Mouse (Mus musculus): ENCODE measurements around the gene Atp6v1f. TPM values are rescaled to one million over a fixed set of nuclear protein-coding genes. Genes with fewer than 3 reads are reported as not detected.
A peak's percentile ranks its signal among the peaks of the same experiment; 100 is the strongest.

Atp6v1f gene
- polyA plus RNA-seq, 1 experiment from 2014 or later, result 215 TPM

DNA sequence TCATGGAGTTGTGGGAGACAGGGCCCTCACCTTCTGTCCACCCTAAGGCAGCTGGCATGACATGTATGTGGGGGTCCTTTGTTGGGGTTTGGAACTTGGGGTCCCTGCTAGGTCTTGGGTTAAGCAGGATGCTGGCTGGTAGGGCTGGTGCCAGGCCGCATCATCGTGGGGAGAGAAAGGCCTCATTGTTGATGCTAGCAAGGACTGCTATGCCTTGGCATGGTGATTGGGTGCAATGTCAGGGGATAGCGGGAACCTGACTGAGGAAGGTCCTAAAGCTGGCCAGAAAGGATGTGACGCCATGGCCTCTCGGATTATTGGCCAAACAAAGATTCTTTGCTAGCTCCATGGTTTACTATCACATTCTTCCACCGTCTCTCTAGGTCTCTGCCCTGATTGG, 27.7 kb upstream of the Atp6v1f start:
- H3K27me3 ChIP-seq (ENCODE audit: control insufficient read depth, insufficient read depth, low read length), result peaks cover 2% of the 10 kb centered on the region; the same call in 1 of the 2 replicates
- H3K36me3 ChIP-seq (ENCODE audit: control insufficient read depth, insufficient read depth, low read length), result no peaks in the 10 kb centered on the region
- H3K4me2 ChIP-seq (replicated peaks; ENCODE audit: low read depth, low read length), result no peak overlapping the region
- no peaks in the 10 kb centered on the region for H3K9me3 ChIP-seq (ENCODE audit: control insufficient read depth, low read length)
- peaks cover 12% of the 10 kb centered on the region for H3K4me1 ChIP-seq (replicated peaks; ENCODE audit: control insufficient read depth, insufficient read depth, low read length)
- H3K9ac ChIP-seq (ENCODE audit: low read depth, low read length), result no peak overlapping the region
- DNase-seq (ENCODE audit: low spot score), result no peak
- ATAC-seq (ENCODE audit: low FRiP score), result no peak
- no peak overlapping the region for H3K4me3 ChIP-seq (ENCODE audit: low read depth, low read length)
- H3K27ac ChIP-seq (ENCODE audit: low read depth, low read length), result no peak overlapping the region
- 90% methylated on average over 6 of the region's 6 CpGs for WGBS

DNA sequence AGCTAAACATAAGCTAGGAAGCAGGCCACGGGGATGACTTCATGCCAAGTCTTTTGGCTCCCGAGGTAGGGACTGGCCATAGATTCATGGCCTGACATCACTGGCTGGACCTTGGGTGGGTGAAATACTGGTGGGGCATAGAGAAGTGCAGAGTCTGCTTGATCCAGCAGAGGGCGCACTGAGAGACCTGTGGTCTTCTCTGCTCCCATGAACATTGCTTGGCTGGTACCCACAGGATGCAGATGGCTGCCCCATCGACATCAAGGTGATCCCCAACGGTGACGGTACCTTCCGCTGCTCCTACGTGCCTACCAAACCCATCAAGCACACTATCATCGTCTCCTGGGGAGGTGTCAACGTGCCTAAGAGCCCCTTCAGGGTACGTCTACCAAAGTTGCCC, 22.7 kb upstream of the Atp6v1f start:
- Histone ChIP-seq H3K4me2 (replicated peaks; ENCODE audit: low read depth, low read length) (no peak overlapping the region), H3K27ac (ENCODE audit: low read depth, low read length) (no peak overlapping the region), H3K9me3 (ENCODE audit: control insufficient read depth, low read length) (no peaks in the 10 kb centered on the region), H3K36me3 (ENCODE audit: control insufficient read depth, insufficient read depth, low read length) (no peaks in the 10 kb centered on the region), H3K4me3 (ENCODE audit: low read depth, low read length) (no peak overlapping the region), H3K9ac (ENCODE audit: low read depth, low read length) (no peak overlapping the region), H3K27me3 (ENCODE audit: control insufficient read depth, insufficient read depth, low read length) (no peaks in the 10 kb centered on the region), H3K4me1 (replicated peaks; ENCODE audit: control insufficient read depth, insufficient read depth, low read length) (no peaks in the 10 kb centered on the region)
- WGBS, result 71% methylated on average over 11 of the region's 11 CpGs
- no peak for ATAC-seq (ENCODE audit: low FRiP score)
- peak; percentile 65 for DNase-seq (ENCODE audit: low spot score)

- Histone ChIP-seq H3K9me3 (ENCODE audit: control insufficient read depth, low read length) (no peaks in the 10 kb centered on the region), H3K4me2 (replicated peaks; ENCODE audit: low read depth, low read length) (no peak overlapping the region), H3K4me3 (ENCODE audit: low read depth, low read length) (no peak overlapping the region), H3K9ac (ENCODE audit: low read depth, low read length) (no peak overlapping the region), H3K36me3 (ENCODE audit: control insufficient read depth, insufficient read depth, low read length) (no peaks in the 10 kb centered on the region), H3K4me1 (replicated peaks; ENCODE audit: control insufficient read depth, insufficient read depth, low read length) (no peaks in the 10 kb centered on the region), H3K27ac (ENCODE audit: low read depth, low read length) (no peak overlapping the region), H3K27me3 (ENCODE audit: control insufficient read depth, insufficient read depth, low read length) (no peaks in the 10 kb centered on the region)
- ATAC-seq (ENCODE audit: low FRiP score) (no peak), DNase-seq (ENCODE audit: low spot score) (no peak)
- 95% methylated on average over 7 of the region's 7 CpGs for WGBS
Measured at GRCm38 (mm10) chr6:29445354-29445753, 22.2 kb upstream of the Atp6v1f start.

DNA sequence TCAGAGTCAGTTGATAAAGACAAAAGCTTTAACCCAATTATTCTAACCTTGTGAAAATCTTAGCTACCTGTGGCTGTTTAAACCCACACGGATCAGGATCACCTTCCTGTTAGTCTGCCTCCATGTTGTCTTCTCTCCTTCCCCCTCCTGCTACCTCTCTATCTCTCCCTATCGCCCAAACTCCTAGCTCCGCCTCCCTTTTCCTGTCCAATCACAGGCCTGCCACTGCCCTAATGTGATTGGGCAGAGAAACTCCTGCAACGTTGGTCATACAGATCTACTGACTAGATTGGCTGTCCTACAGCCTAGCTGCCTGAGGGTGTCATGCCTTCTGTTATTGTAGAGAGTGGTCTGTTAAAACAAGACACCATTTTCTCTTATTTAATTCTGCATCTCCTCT, 17.7 kb upstream of the Atp6v1f start:
- Histone ChIP-seq H3K27ac (ENCODE audit: low read depth, low read length) (no peak overlapping the region), H3K4me2 (replicated peaks; ENCODE audit: low read depth, low read length) (no peak overlapping the region), H3K27me3 (ENCODE audit: control insufficient read depth, insufficient read depth, low read length) (no peaks in the 10 kb centered on the region), H3K9ac (ENCODE audit: low read depth, low read length) (no peak overlapping the region), H3K4me3 (ENCODE audit: low read depth, low read length) (no peak overlapping the region), H3K4me1 (replicated peaks; ENCODE audit: control insufficient read depth, insufficient read depth, low read length) (no peaks in the 10 kb centered on the region), H3K9me3 (ENCODE audit: control insufficient read depth, low read length) (no peaks in the 10 kb centered on the region), H3K36me3 (ENCODE audit: control insufficient read depth, insufficient read depth, low read length) (no peaks in the 10 kb centered on the region)
- WGBS, result 33% methylated on average over 4 of the region's 4 CpGs
- no peak for ATAC-seq (ENCODE audit: low FRiP score)
- DNase-seq (ENCODE audit: low spot score), result no peak

DNA sequence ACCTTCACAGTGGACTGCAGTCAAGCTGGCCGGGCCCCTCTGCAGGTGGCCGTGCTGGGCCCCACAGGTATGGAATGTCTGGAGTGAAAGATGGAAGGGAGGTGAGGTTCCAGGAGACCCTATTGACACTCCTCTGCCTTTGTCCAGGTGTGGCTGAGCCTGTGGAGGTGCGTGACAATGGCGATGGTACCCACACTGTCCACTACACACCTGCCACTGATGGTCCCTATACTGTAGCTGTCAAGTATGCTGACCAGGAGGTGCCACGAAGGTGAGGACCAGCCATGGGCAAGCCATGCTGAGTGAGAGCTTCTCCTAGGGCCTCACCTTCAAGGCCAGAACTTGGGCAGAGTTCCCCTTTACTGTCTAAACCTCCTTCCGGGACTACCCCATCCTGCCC, 16.9 kb upstream of the Atp6v1f start:
- no peaks in the 10 kb centered on the region for H3K27me3 ChIP-seq (ENCODE audit: control insufficient read depth, insufficient read depth, low read length)
- H3K36me3 ChIP-seq (ENCODE audit: control insufficient read depth, insufficient read depth, low read length), result no peaks in the 10 kb centered on the region
- H3K27ac ChIP-seq (ENCODE audit: low read depth, low read length), result no peak overlapping the region
- 93% methylated on average over 6 of the region's 6 CpGs for WGBS
- H3K9me3 ChIP-seq (ENCODE audit: control insufficient read depth, low read length), result no peaks in the 10 kb centered on the region
- H3K4me1 ChIP-seq (replicated peaks; ENCODE audit: control insufficient read depth, insufficient read depth, low read length), result no peaks in the 10 kb centered on the region
- DNase-seq (ENCODE audit: low spot score) (no peak), ATAC-seq (ENCODE audit: low FRiP score) (no peak)
- H3K9ac ChIP-seq (ENCODE audit: low read depth, low read length), result no peak overlapping the region
- no peak overlapping the region for H3K4me2 ChIP-seq (replicated peaks; ENCODE audit: low read depth, low read length)
- H3K4me3 ChIP-seq (ENCODE audit: low read depth, low read length), result no peak overlapping the region

DNA sequence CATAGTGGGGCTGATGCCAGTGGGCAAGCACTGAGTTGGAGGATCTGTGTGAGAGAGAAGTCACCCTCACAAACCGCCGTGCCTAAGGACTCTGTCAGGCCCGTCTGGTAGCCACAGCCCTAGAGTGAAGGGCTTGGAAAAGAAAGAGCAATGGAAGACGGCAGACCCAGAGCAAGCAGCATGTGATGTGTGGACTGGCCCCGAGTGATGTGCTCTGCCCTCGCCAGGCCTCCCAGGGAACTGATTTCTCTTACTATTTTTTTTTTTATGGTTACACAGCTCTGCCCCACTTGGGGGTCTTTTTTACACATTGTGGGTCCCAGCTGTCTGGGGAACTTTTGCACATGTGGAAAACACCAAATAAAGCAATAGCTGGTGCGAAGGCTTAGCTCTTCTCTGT, 6.0 kb upstream of the Atp6v1f start:
- Histone ChIP-seq H3K4me3 (ENCODE audit: low read depth, low read length) (no peak overlapping the region), H3K27me3 (ENCODE audit: control insufficient read depth, insufficient read depth, low read length) (no peaks in the 10 kb centered on the region), H3K27ac (ENCODE audit: low read depth, low read length) (no peak overlapping the region), H3K9me3 (ENCODE audit: control insufficient read depth, low read length) (no peaks in the 10 kb centered on the region), H3K4me2 (replicated peaks; ENCODE audit: low read depth, low read length) (no peak overlapping the region), H3K9ac (ENCODE audit: low read depth, low read length) (no peak overlapping the region), H3K4me1 (replicated peaks; ENCODE audit: control insufficient read depth, insufficient read depth, low read length) (no peaks in the 10 kb centered on the region), H3K36me3 (ENCODE audit: control insufficient read depth, insufficient read depth, low read length) (no peaks in the 10 kb centered on the region)
- DNase-seq (ENCODE audit: low spot score) (no peak), ATAC-seq (ENCODE audit: low FRiP score) (no peak)
- 60% methylated on average over 7 of the region's 7 CpGs for WGBS

DNA sequence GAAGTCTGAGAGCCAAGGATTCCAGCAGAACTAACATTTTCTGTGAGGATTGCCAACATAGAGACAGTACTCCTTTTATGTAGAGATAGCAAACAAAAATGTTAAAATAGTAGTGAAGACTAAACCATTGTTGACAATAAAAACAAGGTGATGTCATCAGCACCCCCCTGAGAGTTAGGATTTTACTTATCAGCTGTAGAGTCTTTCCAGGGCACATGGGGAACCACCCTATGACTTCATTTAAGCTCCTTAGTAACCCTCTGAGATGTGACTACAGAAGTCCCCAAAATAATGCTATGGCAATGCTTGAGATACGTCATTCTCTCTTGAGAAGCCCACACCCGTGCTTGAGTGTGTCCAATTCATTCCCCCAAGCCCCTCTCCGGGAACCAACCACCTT, 4.1 kb upstream of the Atp6v1f start:
- 79% methylated on average over 3 of the region's 3 CpGs for WGBS
- Histone ChIP-seq H3K4me1 (replicated peaks; ENCODE audit: control insufficient read depth, insufficient read depth, low read length) (0 out of 2 replicates have a peak, but pooled peaks cover under 1% of the 10 kb centered on the region), H3K27ac (ENCODE audit: low read depth, low read length) (no peak overlapping the region), H3K27me3 (ENCODE audit: control insufficient read depth, insufficient read depth, low read length) (no peaks in the 10 kb centered on the region), H3K36me3 (ENCODE audit: control insufficient read depth, insufficient read depth, low read length) (no peaks in the 10 kb centered on the region), H3K9me3 (ENCODE audit: control insufficient read depth, low read length) (no peaks in the 10 kb centered on the region), H3K4me2 (replicated peaks; ENCODE audit: low read depth, low read length) (no peak overlapping the region), H3K9ac (ENCODE audit: low read depth, low read length) (no peak overlapping the region), H3K4me3 (ENCODE audit: low read depth, low read length) (no peak overlapping the region)
- no peak for DNase-seq (ENCODE audit: low spot score)
- ATAC-seq (ENCODE audit: low FRiP score), result no peak

DNA sequence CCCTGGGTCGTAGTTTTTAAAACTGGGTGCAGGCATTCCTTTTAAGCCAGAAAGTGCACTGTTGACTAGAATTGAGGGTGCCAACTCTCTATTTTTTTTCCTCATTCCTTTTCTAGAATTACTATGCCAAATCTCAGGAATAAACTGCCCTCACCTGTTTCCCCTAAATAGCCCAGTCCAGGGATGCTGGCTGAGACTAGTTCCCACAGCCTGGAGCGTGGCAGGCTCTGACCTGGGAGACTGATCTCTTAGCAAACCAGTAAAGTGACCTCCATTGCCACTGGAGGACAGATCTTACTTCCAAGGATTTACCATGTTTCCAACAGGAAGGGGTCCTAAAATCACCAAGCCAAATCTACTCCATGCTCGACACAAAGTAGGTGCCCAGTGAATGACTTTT, 1.3 kb downstream of the Atp6v1f start:
- Histone ChIP-seq H3K36me3 (ENCODE audit: control insufficient read depth, insufficient read depth, low read length) (no peaks in the 10 kb centered on the region), H3K9ac (ENCODE audit: low read depth, low read length) (no peak overlapping the region), H3K4me2 (replicated peaks; ENCODE audit: low read depth, low read length) (peak overlapping the region; percentile 60; the same call in 1 of the 2 replicates), H3K4me3 (ENCODE audit: low read depth, low read length) (no peak overlapping the region; the same call in 1 of the 2 replicates), H3K9me3 (ENCODE audit: control insufficient read depth, low read length) (no peaks in the 10 kb centered on the region), H3K27ac (ENCODE audit: low read depth, low read length) (no peak overlapping the region), H3K27me3 (ENCODE audit: control insufficient read depth, insufficient read depth, low read length) (no peaks in the 10 kb centered on the region), H3K4me1 (replicated peaks; ENCODE audit: control insufficient read depth, insufficient read depth, low read length) (peaks cover 6% of the 10 kb centered on the region; the same call in 1 of the 2 replicates)
- WGBS, result 88% methylated on average over 3 of the region's 3 CpGs
- ATAC-seq (ENCODE audit: low FRiP score), result no peak
- DNase-seq (ENCODE audit: low spot score), result no peak

GRCm38 (mm10) chr6:29471137-29471536, 3.6 kb downstream of the Atp6v1f start, which contains the start of gene Atp6v1fnb:
Gene Atp6v1fnb, plus strand, starts transcription at chr6:29471437.
- H3K4me3 ChIP-seq (ENCODE audit: low read depth, low read length), result no peak within 1 kb of the TSS
- peaks cover 3% of the 10 kb centered on the region; the same call in 1 of the 2 replicates for H3K27me3 ChIP-seq (ENCODE audit: control insufficient read depth, insufficient read depth, low read length)
- no peak within 1 kb of the TSS for H3K4me2 ChIP-seq (replicated peaks; ENCODE audit: low read depth, low read length)
- no peak within 1 kb of the TSS for H3K9ac ChIP-seq (ENCODE audit: low read depth, low read length)
- WGBS, result 93% methylated on average over 4 of the region's 4 CpGs
- peaks cover 6% of the 10 kb centered on the region; the same call in 1 of the 2 replicates for H3K4me1 ChIP-seq (replicated peaks; ENCODE audit: control insufficient read depth, insufficient read depth, low read length)
- no peak within 1 kb of the TSS for H3K27ac ChIP-seq (ENCODE audit: low read depth, low read length)
- ATAC-seq (ENCODE audit: low FRiP score) (no peak), DNase-seq (ENCODE audit: low spot score) (no peak)
- no peaks in the 10 kb centered on the region for H3K9me3 ChIP-seq (ENCODE audit: control insufficient read depth, low read length)
- H3K36me3 ChIP-seq (ENCODE audit: control insufficient read depth, insufficient read depth, low read length), result no peaks in the 10 kb centered on the region
